Mouse (Mus musculus) bone marrow macrophage, adult 2 months (primary cell): ENCODE results near the gene Dand5.
A peak's percentile ranks its signal among the peaks of the same experiment; 100 is the strongest.

Experiments
- CTCF ChIP-seq: IDR thresholded peaks from 2 replicates; pipeline ENCODE4 v1.5.1; 2012; ENCODE audit warnings: low read depth, mild to moderate bottlenecking, low read length, moderate library complexity
- POLR2A ChIP-seq: IDR thresholded peaks from 2 replicates; pipeline ENCODE4 v1.6.1; 2012; ENCODE audit warnings: mild to moderate bottlenecking, low read depth, low read length, borderline replicate concordance

- TF ChIP-seq CTCF (peak; percentile 71), POLR2A (no peak)
Measured at GRCm38 (mm10) chr8:84813059-84813458, 9.6 kb downstream of the Dand5 start.
